Mouse (Mus musculus): ENCODE measurements around the gene Hes7.

- TF ChIP-seq CTCF (IDR thresholded peaks at IDR 0.05; ENCODE audit: low read depth) (peak; percentile 84), EP300 (optimal IDR thresholded peaks at IDR 0.05) (no peak)
Observed at GRCm38 (mm10) chr11:69092386-69092751, 27.8 kb upstream of the Hes7 start.

All from stomach, postnatal 0 days (tissue).